Mouse (Mus musculus): ENCODE measurements around the gene Phf21a. TPM values are rescaled to one million over a fixed set of nuclear protein-coding genes. Genes with fewer than 3 reads are reported as not detected.

Gene Phf21a
- polyA plus RNA-seq, 1 experiment from 2014 or later = 2.6 TPM

DNA sequence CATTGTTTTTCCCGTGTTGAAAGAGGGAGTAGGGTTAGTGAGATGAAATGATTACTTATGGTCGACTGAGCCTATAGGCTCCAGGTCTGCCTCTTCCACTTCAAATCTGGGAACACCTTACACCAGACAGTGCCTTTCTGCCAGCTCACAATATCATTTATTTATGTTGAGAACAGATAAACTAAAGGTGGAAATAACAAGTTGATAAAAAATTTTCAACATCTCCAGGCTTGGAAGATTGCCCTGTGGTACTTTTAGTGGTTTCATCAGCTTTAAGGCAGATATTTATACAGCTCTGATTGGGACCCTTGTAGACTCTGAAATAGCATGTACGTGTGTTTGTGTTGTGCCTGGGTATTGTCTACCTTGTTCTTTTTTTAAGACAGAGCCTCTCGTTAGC, 83.4 kb downstream of the Phf21a start:
- Histone ChIP-seq H3K27me3 (peaks cover 36% of the 10 kb centered on the region), H3K4me1 (replicated peaks) (peaks cover 7% of the 10 kb centered on the region), H3K4me3 (replicated peaks) (no peak overlapping the region), H3K36me3 (replicated peaks) (no peaks in the 10 kb centered on the region), H3K9me3 (replicated peaks) (no peaks in the 10 kb centered on the region), H3K27ac (replicated peaks) (no peak overlapping the region), H3K4me2 (no peak overlapping the region), H3K9ac (no peak overlapping the region)
- ATAC-seq (ENCODE audit: insufficient read depth) = no peak
- 34% methylated on average over 4 of the region's 4 CpGs for WGBS (ENCODE audit: insufficient replicate concordance)

DNA sequence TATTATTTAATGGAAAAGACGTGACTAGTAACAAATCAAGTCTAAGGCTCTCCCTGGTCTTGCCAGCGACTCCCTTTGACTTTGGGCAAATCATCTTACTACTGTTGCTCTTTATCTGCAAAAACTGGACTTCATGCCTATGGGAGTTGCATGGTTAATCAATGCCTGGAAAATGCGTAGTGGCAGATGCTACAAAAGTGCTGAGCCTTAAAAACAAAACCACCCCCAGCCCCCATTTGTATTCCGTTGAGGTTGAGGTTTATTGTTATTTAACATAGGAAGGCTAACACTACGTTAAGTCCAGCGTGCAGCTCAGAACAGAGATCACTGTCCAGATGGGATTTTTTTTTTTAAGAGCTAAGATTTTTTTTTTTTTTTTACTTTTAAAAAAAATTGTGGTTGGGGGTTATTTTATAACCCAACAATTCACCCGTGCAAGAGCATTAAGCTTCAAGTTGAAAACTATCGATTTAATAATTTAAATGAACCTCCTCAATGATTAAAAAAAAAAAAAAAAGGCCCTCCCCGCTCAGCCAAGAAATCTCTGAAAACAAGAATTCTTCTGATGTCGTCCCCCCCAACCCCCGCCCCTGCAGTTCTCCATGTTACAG, 89.3 kb downstream of the Phf21a start:
- peak overlapping the region; percentile 79 for H3K4me3 ChIP-seq (replicated peaks)
- no peak for ATAC-seq (ENCODE audit: insufficient read depth)
- no peaks in the 10 kb centered on the region for H3K9me3 ChIP-seq (replicated peaks)
- peak overlapping the region; percentile 91 for H3K27ac ChIP-seq (replicated peaks)
- peak overlapping the region; percentile 98 for H3K4me2 ChIP-seq
- no peaks in the 10 kb centered on the region for H3K36me3 ChIP-seq (replicated peaks)
- H3K27me3 ChIP-seq = peaks cover 23% of the 10 kb centered on the region
- peaks cover 30% of the 10 kb centered on the region for H3K4me1 ChIP-seq (replicated peaks)
- 10% methylated on average over 11 of the region's 11 CpGs for WGBS (ENCODE audit: insufficient replicate concordance)
- peak overlapping the region; percentile 80 for H3K9ac ChIP-seq

DNA sequence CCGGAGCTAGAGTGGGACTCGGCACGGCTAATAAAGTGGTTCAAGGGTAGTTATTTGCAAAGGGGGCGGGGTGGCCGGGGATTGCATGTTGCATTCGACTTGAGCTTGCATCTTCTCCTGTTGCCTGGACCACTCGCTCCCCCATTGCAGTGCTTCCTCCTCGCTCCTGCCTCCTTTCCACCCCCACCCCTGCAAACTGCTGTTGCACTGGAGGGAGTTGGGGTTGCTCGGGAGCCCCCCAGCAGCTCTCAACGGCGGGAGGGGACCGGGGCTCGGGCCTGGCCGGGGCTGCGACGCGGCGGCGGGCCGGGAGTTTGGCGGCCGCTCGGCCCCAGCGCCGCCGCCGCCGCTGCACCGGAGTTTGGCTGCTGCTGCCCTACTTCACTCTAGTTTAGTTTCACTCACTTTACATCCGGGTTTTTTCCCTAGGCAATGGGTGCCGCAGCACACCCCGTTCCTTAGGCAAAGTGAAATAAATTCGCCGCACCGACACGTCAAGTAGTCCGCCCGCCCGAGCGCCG, 90.1 kb downstream of the Phf21a start:
- Histone ChIP-seq H3K27me3 (peaks cover 23% of the 10 kb centered on the region), H3K9ac (peak overlapping the region; percentile 80), H3K4me3 (replicated peaks) (peak overlapping the region; percentile 79), H3K9me3 (replicated peaks) (no peaks in the 10 kb centered on the region), H3K36me3 (replicated peaks) (no peaks in the 10 kb centered on the region), H3K4me1 (replicated peaks) (peaks cover 30% of the 10 kb centered on the region), H3K27ac (replicated peaks) (peak overlapping the region; percentile 91), H3K4me2 (peak overlapping the region; percentile 98)
- under 1% methylated on average over 41 of the region's 41 CpGs for WGBS (ENCODE audit: insufficient replicate concordance)
- peak; percentile 71 for ATAC-seq (ENCODE audit: insufficient read depth)

DNA sequence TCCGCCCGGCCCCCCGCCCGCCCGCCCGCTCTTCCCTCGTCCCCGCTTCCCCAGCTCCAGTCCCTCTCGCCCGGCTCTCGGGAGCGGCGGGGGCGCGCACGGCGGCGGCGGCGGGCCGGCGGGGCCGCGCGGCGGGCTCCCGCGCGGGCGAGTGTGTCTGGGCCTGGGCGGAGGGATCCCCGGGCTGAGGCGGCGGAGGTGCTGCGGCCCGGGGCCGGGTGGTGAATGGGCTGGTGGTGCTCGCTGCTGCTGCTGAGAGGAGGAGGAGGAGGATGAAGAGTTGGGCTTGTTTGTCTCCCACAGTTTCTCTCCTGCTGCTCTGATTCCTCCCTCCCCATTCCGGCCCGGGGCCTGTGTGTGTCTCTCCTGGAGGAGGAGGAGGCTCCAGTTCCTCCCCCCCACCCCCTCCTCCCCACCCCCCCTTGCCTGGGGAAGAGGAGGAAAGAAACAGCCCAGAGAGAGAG, 90.7 kb downstream of the Phf21a start:
- ATAC-seq (ENCODE audit: insufficient read depth) = peak; percentile 87
- peaks cover 23% of the 10 kb centered on the region for H3K27me3 ChIP-seq
- peak overlapping the region; percentile 98 for H3K4me2 ChIP-seq
- H3K4me3 ChIP-seq (replicated peaks) = peak overlapping the region; percentile 79
- WGBS (ENCODE audit: insufficient replicate concordance) = 2% methylated on average over 26 of the region's 40 CpGs
- H3K27ac ChIP-seq (replicated peaks) = peak overlapping the region; percentile 91
- H3K4me1 ChIP-seq (replicated peaks) = peaks cover 30% of the 10 kb centered on the region
- H3K9me3 ChIP-seq (replicated peaks) = no peaks in the 10 kb centered on the region
- peak overlapping the region; percentile 80 for H3K9ac ChIP-seq
- no peaks in the 10 kb centered on the region for H3K36me3 ChIP-seq (replicated peaks)

DNA sequence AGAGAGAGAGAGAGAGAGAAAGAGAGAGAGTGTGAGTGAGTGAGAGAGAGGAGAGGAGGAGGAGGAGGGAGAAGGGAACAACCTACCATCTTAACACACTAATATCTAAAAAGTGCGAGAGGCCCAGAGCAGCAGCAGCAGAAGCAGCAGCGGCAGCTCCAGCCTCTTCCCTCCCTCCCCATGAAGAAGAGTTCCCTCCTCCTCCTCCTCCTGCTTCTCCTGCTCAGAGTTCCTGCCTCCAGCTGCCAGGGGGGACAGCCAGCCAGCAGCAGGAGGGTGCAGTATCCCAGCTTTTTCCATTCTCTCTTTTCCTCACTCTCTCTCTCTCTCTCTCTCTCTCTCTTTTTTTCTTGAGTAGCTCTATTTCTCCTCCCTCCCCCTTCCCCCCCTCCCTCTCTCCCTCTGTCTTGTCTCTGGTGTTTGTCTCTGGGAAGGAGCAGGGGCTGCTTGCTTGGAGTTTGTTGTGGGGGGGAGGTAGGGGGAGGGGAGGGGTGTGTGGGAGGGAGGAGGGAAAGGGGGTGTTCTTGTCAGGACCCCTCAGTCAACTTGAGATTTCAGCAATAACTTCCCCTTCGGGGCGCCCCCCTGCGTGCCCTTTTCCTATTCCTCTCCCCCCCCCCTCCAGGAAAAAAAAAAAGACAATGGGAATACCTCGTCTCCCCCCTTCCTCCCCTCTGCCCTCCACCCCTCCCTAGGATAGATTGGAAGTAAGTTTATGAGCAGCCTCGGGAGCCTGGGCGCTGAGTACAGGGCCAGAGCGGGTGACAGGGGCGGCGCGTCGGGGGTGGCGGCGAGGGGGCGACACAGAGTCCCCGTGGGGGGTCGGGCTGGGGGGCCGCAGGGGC, 91.4 kb downstream of the Phf21a start:
- peak; percentile 40 for ATAC-seq (ENCODE audit: insufficient read depth)
- 0% methylated on average over 19 of the region's 19 CpGs for WGBS (ENCODE audit: insufficient replicate concordance)

DNA sequence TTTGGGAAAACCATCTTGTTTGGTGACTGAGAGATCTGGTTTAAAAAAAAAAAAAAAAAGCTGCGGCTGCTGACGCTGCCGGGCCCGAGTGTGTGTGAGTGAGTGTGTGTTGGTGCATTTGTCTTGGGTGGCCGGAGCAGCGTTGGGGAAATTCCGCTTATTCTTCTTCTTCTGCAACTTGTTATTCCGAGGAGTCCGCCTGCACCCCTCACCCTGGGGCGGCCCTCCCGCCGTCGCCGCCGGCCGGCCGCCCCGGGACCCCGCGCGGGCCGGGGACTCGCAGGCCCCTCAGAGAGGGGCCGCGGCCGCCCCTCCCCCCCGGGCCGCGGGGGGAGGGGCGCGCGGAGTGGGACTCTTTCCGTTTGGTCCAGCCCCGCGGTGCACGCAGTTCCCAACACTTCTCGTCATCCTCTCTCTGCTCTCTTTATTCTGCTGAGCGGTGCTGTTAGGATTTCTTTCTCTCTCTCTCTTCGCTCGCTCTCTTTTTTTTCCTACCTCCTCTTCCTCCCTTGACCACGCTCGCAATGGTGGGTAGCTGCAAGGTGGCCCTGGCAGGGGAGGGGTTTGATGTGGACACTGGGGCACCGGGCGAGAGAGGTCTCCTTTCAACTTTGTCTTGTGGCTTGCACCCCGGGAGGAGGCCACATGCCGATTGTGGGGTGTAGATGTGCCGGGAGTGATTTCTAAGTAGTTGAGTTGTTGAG, 92.3 kb downstream of the Phf21a start:
- Histone ChIP-seq H3K9ac (peak overlapping the region; percentile 80), H3K27ac (replicated peaks) (peak overlapping the region; percentile 91), H3K4me3 (replicated peaks) (peak overlapping the region; percentile 79), H3K27me3 (peaks cover 13% of the 10 kb centered on the region), H3K9me3 (replicated peaks) (no peaks in the 10 kb centered on the region), H3K4me1 (replicated peaks) (peaks cover 34% of the 10 kb centered on the region), H3K4me2 (peak overlapping the region; percentile 98), H3K36me3 (replicated peaks) (no peaks in the 10 kb centered on the region)
- ATAC-seq (ENCODE audit: insufficient read depth) = no peak
- WGBS (ENCODE audit: insufficient replicate concordance) = under 1% methylated on average over 43 of the region's 47 CpGs

More for the DNA sequence above, 91.4 kb downstream of the Phf21a start:
- no peaks in the 10 kb centered on the region for H3K36me3 ChIP-seq (replicated peaks)
- H3K4me3 ChIP-seq (replicated peaks) = peak overlapping the region; percentile 79
- H3K4me1 ChIP-seq (replicated peaks) = peaks cover 30% of the 10 kb centered on the region
- peak overlapping the region; percentile 98 for H3K4me2 ChIP-seq
- H3K9ac ChIP-seq = peak overlapping the region; percentile 80
- peak overlapping the region; percentile 91 for H3K27ac ChIP-seq (replicated peaks)
- peaks cover 19% of the 10 kb centered on the region for H3K27me3 ChIP-seq
- no peaks in the 10 kb centered on the region for H3K9me3 ChIP-seq (replicated peaks)

DNA sequence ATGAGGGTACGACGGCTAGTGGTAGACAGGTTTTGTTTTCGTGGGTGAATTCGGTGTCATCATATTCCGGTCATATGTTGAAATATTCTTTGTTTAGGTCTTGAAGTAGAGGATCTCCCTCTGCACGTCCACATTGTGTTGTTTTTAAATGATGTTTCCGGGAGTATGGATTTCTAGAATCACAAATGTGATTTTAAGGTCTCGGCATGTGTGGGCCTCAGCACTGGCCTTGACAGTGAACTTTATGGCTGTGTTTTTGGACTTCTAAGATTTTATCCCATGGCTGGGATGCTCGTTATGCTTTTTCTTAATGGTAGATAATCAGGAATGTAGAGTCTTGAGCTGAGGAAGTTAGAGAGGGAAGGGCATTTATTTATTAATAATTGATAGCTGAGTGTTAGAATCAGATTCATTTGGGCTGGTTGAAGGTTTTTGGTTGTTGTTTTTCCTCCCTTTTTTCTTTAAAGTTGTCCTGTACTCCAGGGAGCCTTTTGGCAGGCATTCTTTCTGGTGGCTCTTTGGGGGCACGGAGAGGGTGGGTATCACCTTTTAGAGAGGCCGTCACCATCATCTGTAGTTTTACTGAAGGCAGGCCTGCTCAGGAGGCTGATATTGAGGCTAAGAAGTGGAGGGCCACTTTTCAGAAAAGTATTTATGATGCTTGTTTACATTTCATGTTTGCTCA, 93.0 kb downstream of the Phf21a start:
- Histone ChIP-seq H3K9ac (peak overlapping the region; percentile 80; the same call in 1 of the 2 replicates), H3K4me2 (peak overlapping the region; percentile 98), H3K4me3 (replicated peaks) (peak overlapping the region; percentile 79), H3K27ac (replicated peaks) (peak overlapping the region; percentile 91), H3K9me3 (replicated peaks) (no peaks in the 10 kb centered on the region), H3K36me3 (replicated peaks) (no peaks in the 10 kb centered on the region), H3K4me1 (replicated peaks) (peaks cover 34% of the 10 kb centered on the region), H3K27me3 (peaks cover 13% of the 10 kb centered on the region)
- no peak for ATAC-seq (ENCODE audit: insufficient read depth)
- WGBS (ENCODE audit: insufficient replicate concordance) = 20% methylated on average over 11 of the region's 11 CpGs

DNA sequence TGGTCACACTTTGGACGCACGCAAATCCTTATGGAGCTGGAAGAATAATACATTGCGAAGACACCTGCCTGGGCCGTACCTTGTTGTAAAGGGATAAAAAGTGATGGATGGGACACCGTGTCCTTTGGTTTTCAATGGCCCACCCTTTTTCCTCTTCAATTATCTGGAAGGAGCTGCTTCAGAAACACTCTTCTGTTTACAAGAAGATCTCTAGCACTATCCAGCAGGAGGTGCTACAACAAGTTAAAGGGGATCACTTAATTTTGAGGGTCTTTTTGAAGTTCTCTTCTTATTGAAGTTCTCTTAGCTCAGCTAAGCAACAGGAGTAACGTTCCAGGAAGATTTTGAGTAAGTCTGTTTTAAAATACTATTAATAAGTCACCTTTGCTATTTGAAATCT, 94.1 kb downstream of the Phf21a start:
- Histone ChIP-seq H3K9ac (no peak overlapping the region), H3K27me3 (peaks cover 13% of the 10 kb centered on the region), H3K4me1 (replicated peaks) (peaks cover 34% of the 10 kb centered on the region), H3K36me3 (replicated peaks) (no peaks in the 10 kb centered on the region), H3K9me3 (replicated peaks) (no peaks in the 10 kb centered on the region), H3K27ac (replicated peaks) (no peak overlapping the region), H3K4me2 (no peak overlapping the region), H3K4me3 (replicated peaks) (no peak overlapping the region)
- ATAC-seq (ENCODE audit: insufficient read depth) = no peak
- 63% methylated on average over 6 of the region's 6 CpGs for WGBS (ENCODE audit: insufficient replicate concordance)

DNA sequence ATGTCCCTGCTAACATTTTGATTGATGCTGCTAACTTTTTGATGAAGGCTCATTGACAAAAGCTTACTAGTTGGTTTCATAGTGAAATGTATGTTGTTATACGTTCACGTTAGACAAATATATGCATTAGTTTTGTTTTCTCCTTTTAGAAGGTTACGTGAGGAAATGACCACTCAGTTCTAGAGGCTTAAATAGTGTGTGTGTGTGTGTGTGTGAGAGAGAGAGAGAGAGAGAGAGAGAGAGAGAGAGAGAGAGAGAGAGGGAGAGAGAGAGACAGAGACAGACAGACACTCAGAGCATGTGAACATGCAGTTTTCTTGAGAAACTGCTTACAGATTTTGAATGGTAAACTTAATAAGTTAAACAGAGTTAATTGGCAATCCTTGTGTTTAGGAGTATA, 95.8 kb downstream of the Phf21a start:
- WGBS (ENCODE audit: insufficient replicate concordance) = 66% methylated on average over 3 of the region's 3 CpGs
- H3K9ac ChIP-seq = no peak overlapping the region
- H3K4me2 ChIP-seq = no peak overlapping the region
- H3K27ac ChIP-seq (replicated peaks) = no peak overlapping the region
- H3K9me3 ChIP-seq (replicated peaks) = no peaks in the 10 kb centered on the region
- ATAC-seq (ENCODE audit: insufficient read depth) = no peak
- H3K4me3 ChIP-seq (replicated peaks) = no peak overlapping the region
- H3K36me3 ChIP-seq (replicated peaks) = no peaks in the 10 kb centered on the region
- H3K27me3 ChIP-seq = peaks cover 6% of the 10 kb centered on the region; the same call in 1 of the 2 replicates
- H3K4me1 ChIP-seq (replicated peaks) = peaks cover 27% of the 10 kb centered on the region

DNA sequence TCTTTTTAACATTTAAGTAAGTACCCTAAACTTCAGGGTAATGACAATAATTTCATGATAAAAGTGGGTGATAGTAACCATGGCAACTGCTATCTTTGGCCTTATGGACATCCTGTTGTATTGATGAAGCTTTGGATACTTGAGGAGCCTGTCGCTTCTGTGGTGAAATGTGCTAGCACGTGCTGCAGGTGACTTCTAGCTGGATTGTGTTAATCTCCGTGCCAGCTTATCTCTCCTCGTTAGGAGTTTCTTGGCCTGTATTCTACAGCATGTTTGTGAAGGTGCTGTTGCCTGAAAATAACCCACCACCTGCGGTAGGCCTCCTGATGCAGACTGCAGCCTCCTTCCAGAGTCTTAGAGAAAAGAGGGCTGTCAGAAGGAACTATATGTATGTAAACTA, 98.0 kb downstream of the Phf21a start:
- no peak overlapping the region for H3K27ac ChIP-seq (replicated peaks)
- WGBS (ENCODE audit: insufficient replicate concordance) = 42% methylated on average over 5 of the region's 5 CpGs

More for the DNA sequence above, 98.0 kb downstream of the Phf21a start:
- no peaks in the 10 kb centered on the region for H3K27me3 ChIP-seq
- no peaks in the 10 kb centered on the region for H3K36me3 ChIP-seq (replicated peaks)
- no peak overlapping the region for H3K4me3 ChIP-seq (replicated peaks)
- H3K9ac ChIP-seq = no peak overlapping the region
- H3K4me1 ChIP-seq (replicated peaks) = peaks cover 11% of the 10 kb centered on the region
- no peak overlapping the region for H3K4me2 ChIP-seq
- no peak for ATAC-seq (ENCODE audit: insufficient read depth)
- no peaks in the 10 kb centered on the region for H3K9me3 ChIP-seq (replicated peaks)

Data from liver, embryonic 15.5 days (tissue).